Mouse (Mus musculus) stomach, embryonic 16.5 days (tissue): Measurements from ENCODE around the gene Itga6. TPM values are rescaled to one million over a fixed set of nuclear protein-coding genes. Genes with fewer than 3 reads are reported as not detected.
A peak's percentile ranks its signal among the peaks of the same experiment; 100 is the strongest.

Source experiments
- ATAC-seq: fragments of 200-750 bp; cut with Nextera tagmentation; 2 replicates; pipeline ENCODE4 v1.8.0; 2017; ENCODE audit warnings: moderate number of reproducible peaks, moderate TSS enrichment; ENCODE audit not compliant: insufficient read depth, low FRiP score
- H3K27ac ChIP-seq: fragments of 300-500 bp; sonication (generic); 2 replicates; pipeline ENCODE4 v1.5.1; 2014; ENCODE audit warnings: low read length
- H3K27me3 ChIP-seq: fragments of 300-500 bp; sonication (generic); 2 replicates; pipeline ENCODE4 v1.6.1; 2014; ENCODE audit warnings: low read length, control low read depth, mixed read lengths; ENCODE audit not compliant: control insufficient read depth, insufficient read depth
- H3K36me3 ChIP-seq: fragments of 300-500 bp; sonication (generic); 2 replicates; pipeline ENCODE4 v1.6.1; 2014; ENCODE audit warnings: low read length; ENCODE audit not compliant: control insufficient read depth, insufficient read depth
- H3K4me1 ChIP-seq: fragments of 300-500 bp; sonication (generic); 2 replicates; pipeline ENCODE4 v1.6.1; 2014; ENCODE audit warnings: low read length, control low read depth, mixed read lengths; ENCODE audit not compliant: control insufficient read depth, insufficient read depth
- H3K4me2 ChIP-seq: fragments of 300-500 bp; sonication (generic); 2 replicates; pipeline ENCODE4 v1.6.1; 2014; ENCODE audit warnings: low read depth, low read length, mixed read lengths
- H3K4me3 ChIP-seq: fragments of 300-500 bp; sonication (generic); replicated peaks from 2 replicates; pipeline ENCODE4 v1.5.1; 2014; ENCODE audit warnings: mild to moderate bottlenecking, low read length
- H3K9ac ChIP-seq: fragments of 300-500 bp; sonication (generic); 2 replicates; pipeline ENCODE4 v1.6.1; 2014; ENCODE audit warnings: low read length
- H3K9me3 ChIP-seq: fragments of 300-500 bp; sonication (generic); replicated peaks from 2 replicates; pipeline ENCODE4 v1.6.1; 2016; ENCODE audit warnings: low read length, control low read depth; ENCODE audit not compliant: control insufficient read depth
- WGBS: fragments of 180-500 bp; shearing (Covaris S2); extraction: QIAGEN DNeasy Blood & Tissue Kit; methylation state at CpG from one replicate; pipeline ENCODE4 v1.1.7; 2014; 5-methylcytosine and 5-hydroxymethylcytosine counted together
- polyA plus RNA-seq: library from polyadenylated mRNA; unstranded; fragments of >200 nt; fragmentation: Nextera tagmentation; extraction: Ambion mirVana; gene quantifications from 2 replicates; pipeline ENCODE4 v1.2.1, GENCODE M21; 2015

Gene Itga6
- polyA plus RNA-seq, 1 experiment from 2014 or later = 47.1 TPM

DNA sequence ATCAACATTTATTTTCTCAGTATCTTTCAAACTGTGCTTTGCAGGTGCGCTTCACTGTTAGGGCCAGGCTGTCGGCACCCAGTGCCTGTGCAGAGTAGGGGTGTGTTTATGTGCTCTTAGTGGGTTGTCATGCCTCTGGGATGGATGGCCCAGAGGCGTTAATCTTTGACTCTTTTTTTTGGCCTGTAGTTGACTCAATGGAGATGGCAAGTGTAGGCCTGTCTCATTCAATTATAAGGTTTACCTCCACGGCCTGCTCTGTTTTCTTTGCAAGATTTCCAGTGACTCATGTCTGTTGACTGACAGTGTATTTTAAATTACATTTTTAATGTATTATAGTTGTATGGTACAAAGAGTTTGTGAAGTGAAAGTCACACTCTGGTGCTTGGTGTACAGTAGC lies 56.7 kb downstream of the Itga6 start:
- no peaks in the 10 kb centered on the region for H3K27me3 ChIP-seq
- no peaks in the 10 kb centered on the region for H3K36me3 ChIP-seq
- 49% methylated on average over 4 of the region's 4 CpGs for WGBS
- H3K27ac ChIP-seq = peak overlapping the region; percentile 81
- peak; percentile 38; the same call in 1 of the 2 replicates for ATAC-seq
- no peak overlapping the region for H3K4me2 ChIP-seq
- H3K9ac ChIP-seq = no peak overlapping the region
- no peak overlapping the region for H3K4me3 ChIP-seq
- no peaks in the 10 kb centered on the region for H3K9me3 ChIP-seq
- peaks cover 30% of the 10 kb centered on the region for H3K4me1 ChIP-seq

DNA sequence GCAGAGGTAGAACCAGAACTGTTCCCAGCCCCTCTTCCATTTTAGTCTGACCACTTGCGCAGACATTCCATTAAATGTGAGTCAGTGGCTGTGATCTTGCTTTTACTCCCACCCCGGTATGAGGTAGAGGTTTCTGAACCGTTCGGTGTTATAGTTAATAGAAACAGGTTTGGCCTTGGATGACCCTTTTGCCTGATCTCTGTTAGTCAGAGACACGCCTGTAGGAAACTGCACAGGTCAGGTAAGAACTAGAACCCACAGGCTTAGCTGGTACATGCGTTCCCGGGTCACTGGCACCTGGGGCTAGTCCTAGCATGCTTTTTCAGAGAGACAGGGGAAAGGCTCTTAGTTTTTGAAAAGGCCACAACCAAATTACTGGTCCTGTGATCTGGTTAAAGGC lies 59.7 kb downstream of the Itga6 start:
- 63% methylated on average over 7 of the region's 7 CpGs for WGBS
- Histone ChIP-seq H3K4me3 (no peak overlapping the region), H3K36me3 (no peaks in the 10 kb centered on the region), H3K27me3 (no peaks in the 10 kb centered on the region), H3K9ac (no peak overlapping the region), H3K4me2 (no peak overlapping the region), H3K27ac (peak overlapping the region; percentile 83), H3K9me3 (no peaks in the 10 kb centered on the region), H3K4me1 (peaks cover 34% of the 10 kb centered on the region)
- no peak; the same call in 1 of the 2 replicates for ATAC-seq

DNA sequence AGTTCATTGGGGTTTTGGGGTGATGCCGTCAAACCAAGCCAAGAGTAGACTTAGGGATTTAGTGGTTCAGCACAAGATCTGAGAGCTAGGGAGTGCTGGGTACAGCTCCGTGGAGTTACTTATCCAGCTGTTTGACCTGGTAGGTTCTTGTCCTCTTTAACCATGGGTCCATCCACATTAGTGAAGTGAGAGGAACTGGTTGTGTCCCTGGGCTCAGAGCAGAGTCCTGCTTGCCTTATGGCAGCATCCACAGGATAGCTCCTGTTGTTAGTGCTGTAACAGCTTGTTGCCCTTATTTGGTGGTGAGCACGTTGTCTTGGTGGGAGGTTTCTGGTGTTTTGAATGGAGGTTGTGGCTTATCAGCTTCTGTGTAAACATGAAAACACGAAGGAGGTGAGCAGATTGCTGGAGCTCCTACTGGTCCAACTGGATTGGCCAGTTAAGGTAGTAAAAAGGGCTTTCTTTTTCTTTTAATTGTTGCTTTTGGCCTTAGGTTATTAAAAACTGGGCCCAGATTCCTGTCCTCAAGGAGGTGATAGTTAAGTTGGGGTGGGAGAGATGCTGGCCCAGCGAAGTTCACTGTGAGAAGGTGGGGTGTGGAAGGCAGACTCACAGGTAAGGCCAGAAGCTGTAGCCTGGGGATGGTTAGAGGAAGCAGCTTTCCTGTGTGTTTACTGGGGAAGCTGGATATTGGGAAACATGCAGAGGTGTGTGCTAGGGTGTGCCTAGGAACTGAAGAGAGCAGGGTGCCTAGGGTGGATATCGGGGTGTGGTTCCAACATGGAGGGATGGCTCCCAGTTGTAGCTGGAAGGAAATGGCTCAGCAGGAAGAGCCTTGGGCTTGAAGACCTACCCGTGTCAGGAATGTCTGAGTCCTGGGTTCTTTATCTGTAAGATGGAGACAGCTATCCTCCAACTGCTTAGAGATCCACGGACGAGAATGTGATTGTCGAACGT lies 60.5 kb downstream of the Itga6 start:
- ATAC-seq = peak; percentile 48; the same call in 1 of the 2 replicates
- peak overlapping the region; percentile 14; the same call in 1 of the 2 replicates for H3K4me2 ChIP-seq
- H3K9ac ChIP-seq = no peak overlapping the region
- peak overlapping the region; percentile 83 for H3K27ac ChIP-seq
- H3K4me3 ChIP-seq = no peak overlapping the region
- peaks cover 33% of the 10 kb centered on the region for H3K4me1 ChIP-seq
- no peaks in the 10 kb centered on the region for H3K36me3 ChIP-seq
- WGBS = 48% methylated on average over 11 of the region's 11 CpGs
- no peaks in the 10 kb centered on the region for H3K27me3 ChIP-seq
- H3K9me3 ChIP-seq = no peaks in the 10 kb centered on the region

DNA sequence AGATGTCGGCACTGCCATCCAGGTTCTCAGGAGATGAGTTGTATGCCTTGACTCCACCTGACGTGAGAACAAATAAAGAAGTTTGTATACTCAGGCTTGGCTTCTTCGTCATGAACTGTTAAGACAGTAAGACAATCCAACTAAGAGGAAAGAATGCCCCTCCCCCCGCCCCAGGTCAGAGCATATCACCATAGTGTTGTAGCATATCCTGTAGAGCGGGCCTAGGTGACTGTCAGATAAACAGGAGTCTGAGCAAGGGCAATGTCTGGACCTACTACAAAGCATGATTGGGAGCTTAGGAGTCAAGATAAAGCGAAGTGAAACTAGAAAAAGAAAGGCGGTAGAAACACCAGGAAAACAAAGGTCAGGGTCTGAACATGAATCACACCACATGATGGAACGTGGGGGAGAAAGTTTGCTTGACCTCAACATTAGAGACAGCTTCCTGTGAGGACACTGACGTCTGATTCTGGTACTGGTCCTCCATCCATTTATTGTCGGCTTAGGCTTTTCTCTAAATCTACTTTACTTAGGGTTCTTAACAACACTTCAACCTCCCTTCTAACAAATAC lies 64.0 kb downstream of the Itga6 start:
- H3K4me2 ChIP-seq = no peak overlapping the region
- no peak overlapping the region for H3K9ac ChIP-seq
- H3K36me3 ChIP-seq = no peaks in the 10 kb centered on the region
- no peaks in the 10 kb centered on the region for H3K9me3 ChIP-seq
- WGBS = 58% methylated on average over 10 of the region's 10 CpGs
- no peak for ATAC-seq
- H3K27me3 ChIP-seq = no peaks in the 10 kb centered on the region
- no peak overlapping the region for H3K27ac ChIP-seq
- peaks cover 35% of the 10 kb centered on the region for H3K4me1 ChIP-seq
- H3K4me3 ChIP-seq = no peak overlapping the region

DNA sequence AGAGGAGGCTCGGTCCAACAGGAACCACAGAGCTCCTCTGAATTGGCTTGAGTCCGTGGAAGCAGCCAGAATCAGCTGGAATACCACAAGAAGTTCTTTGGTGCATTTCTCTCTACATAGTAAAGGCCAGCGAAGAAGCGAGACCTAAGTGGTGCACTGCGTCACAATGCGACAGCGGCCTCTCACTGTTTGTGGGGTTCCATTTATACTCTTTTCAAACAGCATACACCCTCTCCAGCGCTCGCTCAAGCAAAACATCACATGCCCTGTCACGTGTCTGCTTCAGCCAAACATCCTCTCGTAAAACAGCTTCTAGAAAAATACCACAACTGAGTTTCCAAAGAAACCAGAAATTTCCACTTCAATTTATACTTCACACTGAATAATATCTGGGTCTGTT lies 64.6 kb downstream of the Itga6 start:
- Histone ChIP-seq H3K36me3 (no peaks in the 10 kb centered on the region), H3K9me3 (no peaks in the 10 kb centered on the region), H3K4me3 (no peak overlapping the region), H3K9ac (no peak overlapping the region), H3K4me1 (peaks cover 39% of the 10 kb centered on the region), H3K27me3 (no peaks in the 10 kb centered on the region), H3K4me2 (no peak overlapping the region), H3K27ac (no peak overlapping the region)
- 92% methylated on average over 11 of the region's 11 CpGs for WGBS
- ATAC-seq = no peak

DNA sequence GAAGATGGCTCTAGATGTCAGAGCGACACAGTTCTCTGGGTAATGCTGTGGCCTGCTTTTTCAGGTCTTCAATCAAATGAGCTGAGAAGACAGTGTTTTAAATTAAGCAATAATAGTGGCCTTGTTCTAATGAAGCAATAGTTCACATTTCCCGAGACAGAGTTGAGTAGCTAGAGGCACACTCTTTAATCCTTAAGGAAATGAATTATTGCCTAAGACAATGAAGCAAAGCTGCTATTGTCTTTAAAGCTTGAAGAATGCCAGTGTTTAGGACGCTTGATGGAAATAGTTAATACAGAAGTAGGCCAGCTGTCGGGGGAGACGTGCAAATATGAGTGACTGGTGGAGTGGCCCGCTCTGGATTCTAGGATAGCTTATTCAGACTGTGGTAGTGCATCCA lies 65.5 kb downstream of the Itga6 start:
- ATAC-seq = no peak
- Histone ChIP-seq H3K36me3 (no peaks in the 10 kb centered on the region), H3K4me1 (peaks cover 37% of the 10 kb centered on the region), H3K9ac (no peak overlapping the region), H3K27me3 (no peaks in the 10 kb centered on the region), H3K4me3 (no peak overlapping the region), H3K27ac (no peak overlapping the region), H3K9me3 (no peaks in the 10 kb centered on the region), H3K4me2 (no peak overlapping the region)
- 55% methylated on average over 6 of the region's 6 CpGs for WGBS

DNA sequence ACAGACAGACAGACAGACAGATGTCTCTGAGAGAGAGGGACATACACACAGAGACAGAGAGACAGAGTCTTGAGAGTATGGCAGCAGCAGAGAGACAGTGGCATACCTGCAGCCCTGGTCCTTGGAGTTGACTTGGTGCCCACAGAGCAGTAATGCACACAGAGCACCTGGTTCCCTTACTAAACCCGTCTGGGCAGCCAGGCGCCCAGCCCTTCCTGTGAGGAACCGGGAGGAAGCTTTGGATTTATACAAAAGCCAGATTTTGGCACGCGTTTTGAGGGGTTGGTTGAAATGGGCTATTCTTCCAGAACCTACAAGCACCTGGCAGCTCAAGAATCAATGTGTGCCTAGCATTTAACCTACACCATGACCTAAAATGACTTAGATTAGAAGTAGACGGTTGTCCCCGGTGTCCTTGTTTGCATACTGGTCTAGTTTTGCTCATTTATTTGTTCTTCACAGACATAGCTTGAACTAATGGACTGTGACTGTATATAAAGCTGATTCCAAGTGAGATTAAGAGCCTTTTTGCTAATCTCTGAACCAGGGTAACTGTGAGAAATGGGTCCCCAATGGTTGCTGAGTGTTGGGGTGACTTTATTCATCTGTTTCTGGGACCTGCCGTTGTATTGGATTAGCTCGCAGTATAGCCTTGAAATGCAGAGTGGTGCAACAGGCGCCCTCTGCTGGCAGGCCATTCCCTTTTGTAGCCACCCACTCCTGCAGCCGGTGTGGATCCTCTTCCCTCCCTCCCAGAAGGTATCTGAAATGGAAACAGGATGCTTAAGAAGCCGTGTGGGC lies 67.0 kb downstream of the Itga6 start:
- H3K27ac ChIP-seq = peak overlapping the region; percentile 77
- no peaks in the 10 kb centered on the region for H3K9me3 ChIP-seq
- no peak overlapping the region for H3K9ac ChIP-seq
- no peak overlapping the region for H3K4me3 ChIP-seq
- H3K27me3 ChIP-seq = no peaks in the 10 kb centered on the region
- peaks cover 33% of the 10 kb centered on the region for H3K4me1 ChIP-seq
- peak; percentile 72; the same call in 1 of the 2 replicates for ATAC-seq
- no peak overlapping the region for H3K4me2 ChIP-seq
- H3K36me3 ChIP-seq = no peaks in the 10 kb centered on the region
- WGBS = 24% methylated on average over 12 of the region's 12 CpGs

DNA sequence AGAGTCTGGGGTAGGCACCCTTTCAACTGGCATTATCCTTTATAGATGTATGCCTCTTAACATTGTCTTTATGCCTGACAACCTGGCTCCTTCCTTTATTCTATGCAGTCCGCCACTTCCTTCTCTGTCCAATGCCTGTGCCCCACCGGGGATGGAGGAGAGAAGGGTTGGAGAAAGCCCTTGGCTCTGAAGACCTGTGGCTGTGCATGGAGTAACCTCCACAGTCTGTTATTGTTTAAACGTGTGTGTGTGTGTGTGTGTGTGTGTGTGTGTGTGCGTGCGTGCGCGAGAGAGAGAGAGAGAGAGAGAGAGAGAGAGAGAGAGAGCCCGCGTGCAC lies 67.6 kb downstream of the Itga6 start:
- no peaks in the 10 kb centered on the region for H3K36me3 ChIP-seq
- H3K27ac ChIP-seq = peak overlapping the region; percentile 77; the same call in 1 of the 2 replicates
- no peak overlapping the region for H3K9ac ChIP-seq
- H3K4me2 ChIP-seq = no peak overlapping the region
- H3K9me3 ChIP-seq = no peaks in the 10 kb centered on the region
- WGBS = 55% methylated on average over 5 of the region's 9 CpGs
- ATAC-seq = no peak
- H3K27me3 ChIP-seq = no peaks in the 10 kb centered on the region
- no peak overlapping the region for H3K4me3 ChIP-seq
- peaks cover 28% of the 10 kb centered on the region for H3K4me1 ChIP-seq

DNA sequence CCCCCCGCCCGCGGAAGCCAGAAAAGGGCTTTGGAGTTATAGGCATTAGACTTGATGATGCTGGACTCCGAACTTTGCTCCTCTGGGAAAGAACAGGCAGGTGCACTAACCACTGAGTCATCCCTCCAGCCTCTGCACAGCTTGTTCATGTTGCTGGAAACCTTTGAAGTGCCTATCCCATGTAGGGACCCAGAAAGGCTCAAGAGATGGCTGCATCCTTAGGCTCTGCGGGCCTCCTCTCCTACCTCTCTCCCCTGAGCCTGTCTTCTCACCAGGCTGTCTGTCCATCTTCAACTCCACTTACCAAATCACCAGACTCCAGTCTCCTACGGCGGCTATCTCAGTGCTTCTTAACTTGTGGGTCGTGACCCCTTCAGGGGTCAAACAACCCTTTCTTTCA lies 68.0 kb downstream of the Itga6 start:
- no peaks in the 10 kb centered on the region for H3K36me3 ChIP-seq
- peaks cover 28% of the 10 kb centered on the region for H3K4me1 ChIP-seq
- H3K27me3 ChIP-seq = no peaks in the 10 kb centered on the region
- no peak overlapping the region for H3K4me2 ChIP-seq
- ATAC-seq = no peak
- 57% methylated on average over 5 of the region's 8 CpGs for WGBS
- no peak overlapping the region for H3K9ac ChIP-seq
- H3K4me3 ChIP-seq = no peak overlapping the region
- no peaks in the 10 kb centered on the region for H3K9me3 ChIP-seq
- H3K27ac ChIP-seq = peak overlapping the region; percentile 63; the same call in 1 of the 2 replicates
